In genomic region chr7:64949910-64950770, GRCm38 (mm10) we compare ENCODE assay signal across 9 mouse cellular contexts.
DNase-seq lines count a peak whose midpoint lies in the region; ATAC-seq and TF ChIP-seq lines count a peak whose summit lies in the region.
"Had no signal": no experiment of that assay in that cellular context is flagged by ENCODE, and none has a peak within 500 bp of the region (broad histone marks: within the 10 kb centered on the region; RNA-seq: fewer than 3 reads in every experiment).

No protein-coding gene starts in this region.

- H3K4me3 ChIP-seq in small intestine, adult 2 months (ENCODE audit: low read depth, low read length), result no peak overlapping the region
- H3K4me3 ChIP-seq: stomach, embryonic 15.5 days had no signal

- peak; percentile 57; the same call in 1 of the 2 replicates for TF ChIP-seq CTCF in small intestine, adult 2 months (IDR thresholded peaks at IDR 0.05; ENCODE audit: extremely low read depth, insufficient read length, insufficient replicate concordance, low read depth, low read length)

- intact Hi-C loops in heart, postnatal 10 days (cut with DNase I), result loop anchor here (2.0 kb wide), 1 partner anchor 123 kb away; no protein-coding TSS in a partner anchor

- DNase-seq in gastrocnemius, adult 18-20 months (ENCODE audit: low spot score), result peak; percentile 51
- no peak for DNase-seq in gastrocnemius, adult 8-10 months (ENCODE audit: low spot score in 2 of 2)
- peak; percentile 74 for DNase-seq in ZHBTc4 (ENCODE audit: low read depth, low spot score)
- peak; percentile 75 for DNase-seq in embryo, embryonic 10 days (ENCODE audit: low spot score)
- peak; percentile 42 to 69 for DNase-seq in heart, postnatal 10 days
- peak; percentile 30 for DNase-seq in layer of hippocampus, adult 9-10 months (ENCODE audit: low spot score)

- no peaks in the 10 kb centered on the region for H3K27me3 ChIP-seq in small intestine, adult 2 months (ENCODE audit: control insufficient read depth, insufficient read depth, low read length)
- H3K27me3 ChIP-seq: stomach, embryonic 15.5 days had no signal

- WGBS in small intestine, adult 2 months, result 18% methylated on average over 12 of the region's 12 CpGs

- no peak for TF ChIP-seq POLR2A in small intestine, adult 2 months (IDR thresholded peaks at IDR 0.05; ENCODE audit: low read depth, low read length)

- ATAC-seq in megakaryocyte-erythroid progenitor cell, adult 5-6 weeks (replicated peaks; ENCODE audit: low FRiP score, low TSS enrichment, poor library complexity, severe bottlenecking), result peak; percentile 70; the same call in 1 of the 2 replicates

- H3K4me1 ChIP-seq in small intestine, adult 2 months (ENCODE audit: control insufficient read depth, insufficient read depth, insufficient read length, low read length), result no peaks in the 10 kb centered on the region
- H3K4me1 ChIP-seq: stomach, embryonic 15.5 days had no signal

- no peaks in the 10 kb centered on the region for H3K36me3 ChIP-seq in small intestine, adult 2 months (ENCODE audit: control insufficient read depth, insufficient read depth, low read length)
- H3K36me3 ChIP-seq: stomach, embryonic 15.5 days had no signal

- H3K27ac ChIP-seq in small intestine, adult 2 months (ENCODE audit: insufficient read depth, low read depth, low read length), result no peak overlapping the region
- H3K27ac ChIP-seq: stomach, embryonic 15.5 days had no signal

Comparison
In these comparisons a context has a peak if more than half of its experiments do, and no peak if none do; other contexts are left out.
1. DNase-seq: peak in gastrocnemius, adult 18-20 months (single experiment), ZHBTc4 (single experiment), embryo, embryonic 10 days (single experiment), heart, postnatal 10 days (2 of 2) and layer of hippocampus, adult 9-10 months (single experiment); none in gastrocnemius, adult 8-10 months (0 of 2).